Mouse (Mus musculus) spleen, adult 2 months (tissue): ENCODE results near the gene Bhlhe41. TPM values are rescaled to one million over a fixed set of nuclear protein-coding genes. Genes with fewer than 3 reads are reported as not detected.
A peak's percentile ranks its signal among the peaks of the same experiment; 100 is the strongest.

ENCODE experiments used
- DNase-seq, 2 experiments: peaks; one replicate each; pipeline versions ENCODE4 v3.0.0 to v3.0.0-alpha.2; 2012 to 2021; ENCODE audit warnings: low spot score in 2 of 2, low read depth in 1 of 2
- H3K27ac ChIP-seq: fragments of 200-500 bp; 2 replicates; pipeline ENCODE4 v1.5.1; 2012; ENCODE audit warnings: low read length, inconsistent platforms; ENCODE audit not compliant: insufficient read depth
- H3K27me3 ChIP-seq: fragments of 200-500 bp; 2 replicates; pipeline ENCODE4 v1.6.1; 2012; ENCODE audit warnings: mild to moderate bottlenecking, moderate library complexity, low read length, inconsistent platforms; ENCODE audit not compliant: control insufficient read depth, insufficient read depth
- H3K36me3 ChIP-seq: fragments of 200-500 bp; 2 replicates; pipeline ENCODE4 v1.6.1; 2012; ENCODE audit warnings: mild to moderate bottlenecking, low read length, inconsistent platforms; ENCODE audit not compliant: control insufficient read depth, insufficient read depth
- H3K4me1 ChIP-seq: fragments of 200-500 bp; 2 replicates; pipeline ENCODE4 v1.6.1; 2011; ENCODE audit warnings: inconsistent platforms; ENCODE audit not compliant: control insufficient read depth, insufficient read depth, insufficient read length
- H3K4me3 ChIP-seq: fragments of 200-500 bp; 2 replicates; pipeline ENCODE4 v1.5.1; 2011; ENCODE audit warnings: mild to moderate bottlenecking, inconsistent platforms; ENCODE audit not compliant: insufficient read depth, insufficient read length; ENCODE audit errors: extremely low read depth
- CTCF ChIP-seq: fragments of 200-500 bp; IDR thresholded peaks from 2 replicates; pipeline ENCODE4 v1.5.1; 2011; ENCODE audit warnings: mild to moderate bottlenecking, inconsistent platforms; ENCODE audit not compliant: insufficient read depth, insufficient read length, insufficient replicate concordance; ENCODE audit errors: extremely low read depth
- POLR2A ChIP-seq: fragments of 200-500 bp; IDR thresholded peaks from 2 replicates; pipeline ENCODE4 v1.6.1; 2011; ENCODE audit warnings: low read depth, low read length, inconsistent platforms
- WGBS: fragments of 180-500 bp; shearing (Covaris S2); methylation state at CpG from one replicate; pipeline ENCODE4 v1.1.7; 2018; 5-methylcytosine and 5-hydroxymethylcytosine counted together
- polyA plus RNA-seq: library from polyadenylated mRNA; depleted of rRNA; stranded (reverse); fragments of >200 nt; gene quantifications from 2 replicates; pipeline ENCODE4 v1.2.3, GENCODE M21; 2012

The Bhlhe41 gene
- polyA plus RNA-seq, 1 experiment: 5.8 TPM

DNA sequence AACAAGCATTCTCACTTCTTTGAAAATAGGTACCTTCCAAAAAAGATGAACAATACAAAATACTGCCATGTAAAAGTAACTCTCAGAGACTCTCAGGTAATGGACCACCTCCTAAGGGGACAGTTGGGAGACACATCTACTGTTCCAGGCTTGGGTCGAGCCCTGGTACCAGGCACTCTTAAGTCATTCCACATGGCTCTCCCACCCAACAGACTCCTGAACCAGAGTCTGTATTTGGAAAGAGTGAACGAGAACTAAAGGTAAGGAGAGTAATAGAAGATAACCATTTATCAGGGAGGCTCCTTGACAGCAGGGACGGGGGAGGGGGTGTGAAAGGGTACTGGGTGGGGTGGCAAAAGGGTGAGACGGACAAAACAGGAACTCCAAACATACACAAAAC lies 3.0 kb downstream of the Bhlhe41 start:
- H3K4me3 ChIP-seq: peak overlapping the region; percentile 71; the same call in 1 of the 2 replicates
- H3K36me3 ChIP-seq: no peaks in the 10 kb centered on the region
- H3K27me3 ChIP-seq: peaks cover 5% of the 10 kb centered on the region
- TF ChIP-seq POLR2A (no peak), CTCF (no peak)
- peaks cover 22% of the 10 kb centered on the region for H3K4me1 ChIP-seq
- no peak for DNase-seq
- H3K27ac ChIP-seq: no peak overlapping the region
- 53% methylated on average over 4 of the region's 4 CpGs for WGBS

DNA sequence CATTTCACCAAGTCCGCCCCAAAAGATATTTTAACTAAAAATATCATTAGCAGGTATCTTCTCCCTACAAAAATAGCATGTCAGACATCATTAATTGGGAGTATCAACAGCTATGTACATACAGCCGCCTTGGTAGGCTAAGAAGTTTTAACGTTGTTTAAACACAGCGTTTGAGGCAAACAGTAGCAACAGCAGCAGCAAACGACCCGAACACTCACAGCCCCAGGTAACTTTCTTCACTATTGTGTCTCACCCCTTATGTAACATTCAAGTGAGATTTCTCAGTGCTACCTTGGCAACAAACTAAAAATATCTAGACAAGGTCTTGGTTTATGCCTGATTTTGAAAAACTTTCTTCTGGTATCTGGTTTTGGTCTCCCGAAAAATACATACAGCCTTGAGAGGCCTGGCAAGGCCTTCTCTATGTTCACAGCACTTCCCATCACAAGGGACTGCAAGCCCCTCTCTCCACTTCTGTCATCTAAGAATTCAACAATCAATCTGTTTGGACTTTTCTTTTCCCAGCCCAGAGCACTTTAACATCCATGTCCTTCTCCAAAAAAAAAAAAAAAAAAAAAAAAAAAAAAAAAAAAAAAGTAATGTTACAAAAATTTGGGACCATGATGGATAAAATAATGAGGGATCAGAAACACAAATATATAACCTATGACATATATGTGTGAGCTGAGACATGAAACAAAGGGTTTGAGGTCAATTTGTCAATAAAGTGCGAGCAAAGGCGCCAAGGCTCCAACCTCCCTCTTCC lies 3.7 kb downstream of the Bhlhe41 start:
- peaks cover 5% of the 10 kb centered on the region for H3K27me3 ChIP-seq

DNA sequence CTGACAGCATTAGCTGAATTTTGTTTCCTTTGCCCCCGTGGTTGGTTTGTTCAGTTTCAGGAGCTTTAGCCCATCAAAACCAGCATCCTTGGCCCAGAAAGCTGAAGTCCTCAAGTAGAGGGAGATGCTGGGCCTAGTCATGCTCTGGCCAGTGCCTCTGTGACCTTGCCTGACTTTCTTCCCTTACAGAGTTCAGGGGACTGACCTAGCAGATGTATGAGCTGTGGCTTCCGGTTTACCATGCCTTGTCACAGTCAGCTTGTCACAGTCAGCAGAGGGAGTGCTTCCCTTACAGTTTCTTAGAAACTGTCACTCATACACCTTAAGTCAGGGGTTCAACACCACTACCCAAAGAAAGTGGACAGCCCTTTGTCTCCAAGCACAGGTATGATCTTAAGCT lies 5.0 kb downstream of the Bhlhe41 start:
- peak; percentile 50 to 55 for DNase-seq
- no peak overlapping the region for H3K27ac ChIP-seq
- 19% methylated on average over 2 of the region's 2 CpGs for WGBS

More for the DNA sequence above, 3.7 kb downstream of the Bhlhe41 start:
- no peak for DNase-seq
- peaks cover 22% of the 10 kb centered on the region for H3K4me1 ChIP-seq
- H3K27ac ChIP-seq: no peak overlapping the region
- no peak for TF ChIP-seq CTCF
- no peak overlapping the region for H3K4me3 ChIP-seq
- WGBS: 86% methylated on average over 9 of the region's 9 CpGs
- H3K36me3 ChIP-seq: no peaks in the 10 kb centered on the region

DNA sequence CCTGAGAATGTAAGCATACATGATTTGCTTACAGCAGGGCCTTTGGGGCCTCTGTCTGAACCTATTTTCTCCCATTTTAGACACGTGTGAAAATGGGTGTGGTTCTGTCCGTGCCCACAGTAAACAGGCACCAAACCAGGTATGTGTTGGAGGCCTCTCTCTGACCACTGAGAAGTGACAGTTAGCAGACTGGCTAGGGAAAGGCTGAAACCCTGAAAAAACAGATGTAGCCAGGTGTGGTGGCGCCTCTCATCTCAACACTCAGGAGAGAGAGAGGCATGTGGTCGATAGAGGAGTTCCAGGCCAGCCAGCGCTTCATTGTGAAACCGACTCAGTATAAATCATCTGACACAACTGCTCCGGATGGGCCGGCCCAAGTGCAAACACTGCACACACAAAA lies 6.9 kb downstream of the Bhlhe41 start:
- H3K27ac ChIP-seq: 0 out of 2 replicates have a peak overlapping the region, but pooled peaks have one; percentile 8
- 66% methylated on average over 8 of the region's 8 CpGs for WGBS
- H3K36me3 ChIP-seq: no peaks in the 10 kb centered on the region
- H3K4me1 ChIP-seq: peaks cover 22% of the 10 kb centered on the region
- H3K4me3 ChIP-seq: no peak overlapping the region
- H3K27me3 ChIP-seq: peaks cover 4% of the 10 kb centered on the region
- no peak for TF ChIP-seq POLR2A
- no peak for TF ChIP-seq CTCF
- no peak for DNase-seq

More for the DNA sequence above, 5.0 kb downstream of the Bhlhe41 start:
- no peaks in the 10 kb centered on the region for H3K36me3 ChIP-seq
- peaks cover 5% of the 10 kb centered on the region for H3K27me3 ChIP-seq
- no peak overlapping the region for H3K4me3 ChIP-seq
- TF ChIP-seq POLR2A (no peak), CTCF (peak; percentile 44; the same call in 1 of the 2 replicates)
- H3K4me1 ChIP-seq: peaks cover 25% of the 10 kb centered on the region

DNA sequence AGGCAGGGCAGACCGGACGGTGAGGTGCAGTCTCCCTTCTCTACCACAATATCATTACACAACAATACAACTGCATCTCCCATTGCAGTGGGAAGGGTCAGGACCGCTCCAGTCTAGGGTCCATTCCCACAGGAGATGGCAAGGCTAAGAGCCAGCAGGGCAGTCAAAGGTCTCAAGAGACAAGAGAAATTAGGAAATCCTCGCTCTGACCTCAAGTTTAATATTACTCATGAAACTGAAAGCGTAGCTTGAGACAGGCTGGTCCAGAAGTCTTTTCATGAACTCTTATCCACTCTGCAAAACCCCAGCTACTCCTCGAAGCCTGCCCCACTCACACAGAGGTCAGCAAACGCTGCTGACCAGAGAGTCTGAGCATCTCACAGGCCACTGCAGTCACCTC lies 7.9 kb downstream of the Bhlhe41 start:
- WGBS: 72% methylated on average over 7 of the region's 7 CpGs
- no peak overlapping the region for H3K27ac ChIP-seq
- no peak for TF ChIP-seq CTCF
- no peak for TF ChIP-seq POLR2A
- peaks cover 18% of the 10 kb centered on the region; the same call in 1 of the 2 replicates for H3K4me1 ChIP-seq
- H3K4me3 ChIP-seq: no peak overlapping the region
- no peaks in the 10 kb centered on the region for H3K27me3 ChIP-seq
- no peaks in the 10 kb centered on the region for H3K36me3 ChIP-seq
- DNase-seq: no peak

DNA sequence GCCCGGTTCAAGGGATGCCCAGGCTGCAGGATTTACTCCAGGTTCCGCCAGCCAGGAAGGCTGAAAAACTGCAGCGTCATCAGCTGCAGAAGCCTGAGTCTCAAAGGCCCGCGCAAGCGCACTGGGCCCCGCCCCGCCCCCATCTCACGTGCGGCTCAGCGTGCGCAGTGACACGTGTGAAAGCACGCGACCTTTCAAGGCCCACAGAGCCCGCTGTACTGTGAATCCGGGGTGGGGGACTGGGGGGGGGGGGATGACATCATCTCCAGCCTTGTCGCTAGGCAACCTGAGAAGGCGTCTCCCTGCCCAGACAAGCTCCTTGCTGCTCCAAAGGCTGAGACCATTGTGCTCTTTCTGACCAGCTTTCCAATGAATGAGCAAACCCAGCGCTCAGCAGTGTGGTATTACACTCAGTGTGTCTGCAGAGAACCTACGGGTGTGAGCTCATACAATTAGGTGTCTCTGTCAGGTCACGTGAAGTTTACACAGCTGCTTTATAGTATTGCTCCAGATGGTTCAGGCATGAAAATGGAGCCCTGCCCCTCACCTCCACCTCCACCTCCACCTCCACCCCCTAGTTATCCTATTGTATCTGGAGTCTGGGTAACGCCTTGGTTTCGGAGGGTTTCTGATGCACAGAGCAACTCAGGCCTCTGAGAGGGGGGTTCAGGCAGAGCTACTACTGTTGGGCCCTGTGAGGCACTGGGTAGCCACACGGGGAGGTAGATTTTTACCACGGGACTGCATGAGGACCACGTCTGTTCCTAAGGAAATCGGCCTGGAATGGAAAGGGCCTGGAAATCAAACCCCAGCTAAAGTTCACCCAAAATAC lies 9.4 kb downstream of the Bhlhe41 start:
- peak; percentile 76 to 85 for DNase-seq
- WGBS: 26% methylated on average over 28 of the region's 28 CpGs
- H3K36me3 ChIP-seq: no peaks in the 10 kb centered on the region
- no peak for TF ChIP-seq CTCF
- no peak for TF ChIP-seq POLR2A
- H3K27me3 ChIP-seq: no peaks in the 10 kb centered on the region
- no peak overlapping the region for H3K27ac ChIP-seq
- no peak overlapping the region for H3K4me3 ChIP-seq
- H3K4me1 ChIP-seq: peaks cover 18% of the 10 kb centered on the region; the same call in 1 of the 2 replicates

DNA sequence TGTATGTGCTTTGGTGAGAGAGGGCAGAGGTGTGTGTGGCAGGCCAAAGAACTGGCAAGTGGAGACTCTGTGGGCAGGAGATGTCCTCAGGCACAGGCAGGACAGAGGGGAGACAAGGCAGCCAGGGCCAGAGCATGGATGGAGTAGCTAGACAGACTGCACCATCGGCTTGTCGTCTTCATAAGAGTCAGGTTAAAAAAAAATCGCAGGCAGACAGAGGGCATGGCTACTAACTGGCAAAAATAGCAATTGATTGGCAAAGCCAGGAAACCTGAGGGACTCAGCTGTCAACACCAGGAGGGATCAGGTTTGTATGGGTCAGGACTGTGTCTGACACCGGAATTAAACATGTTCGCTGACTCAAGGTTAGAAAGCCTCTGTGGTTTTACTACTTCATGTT lies 10.6 kb downstream of the Bhlhe41 start:
- H3K27me3 ChIP-seq: no peaks in the 10 kb centered on the region
- H3K27ac ChIP-seq: no peak overlapping the region
- WGBS: 68% methylated on average over 5 of the region's 5 CpGs
- TF ChIP-seq CTCF (no peak), POLR2A (no peak)
- H3K36me3 ChIP-seq: no peaks in the 10 kb centered on the region
- H3K4me3 ChIP-seq: no peak overlapping the region
- H3K4me1 ChIP-seq: peaks cover 18% of the 10 kb centered on the region; the same call in 1 of the 2 replicates
- no peak for DNase-seq
